Mouse (Mus musculus): Measurements from ENCODE around the gene Arid1b. TPM values are rescaled to one million over a fixed set of nuclear protein-coding genes. Genes with fewer than 3 reads are reported as not detected.

Arid1b gene
- 11.4 and 12.2 TPM in 2 replicates for polyA plus RNA-seq (2015; fragmentation: Nextera tagmentation; extraction: Ambion mirVana)

DNA sequence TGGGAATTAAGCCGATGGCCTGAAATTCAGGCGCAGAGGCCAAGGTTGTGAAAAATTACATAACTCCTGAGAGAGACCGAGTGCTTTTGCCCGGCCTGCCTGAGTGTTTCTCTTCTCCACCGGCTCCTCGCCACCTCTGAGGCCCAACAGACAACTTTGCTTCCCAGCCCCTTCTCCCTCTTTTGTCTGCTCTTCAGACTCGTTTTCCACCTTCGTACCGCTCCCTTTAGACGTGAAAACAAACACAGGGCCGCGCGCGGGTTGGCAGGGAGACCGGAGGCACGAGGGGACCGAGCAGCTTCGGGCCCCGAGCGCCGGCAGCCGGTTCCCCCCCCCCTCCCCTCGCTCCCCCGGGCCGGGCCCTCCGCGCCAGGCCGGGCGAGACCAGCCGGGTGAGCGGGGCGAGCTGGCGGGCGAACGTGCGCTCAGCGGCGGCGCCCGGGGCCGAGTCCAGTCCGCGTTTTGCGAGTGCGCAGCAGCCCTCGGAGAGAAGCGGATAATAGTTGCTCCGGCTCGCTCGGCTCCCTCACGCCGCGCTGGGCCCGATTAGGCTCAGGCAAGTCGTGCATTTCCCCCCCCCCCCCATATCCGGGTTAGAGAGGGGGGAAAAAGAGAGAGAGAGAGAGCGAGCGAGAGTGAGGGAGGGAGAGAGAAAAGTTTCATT, at the start of gene Arid1b:
Gene Arid1b (plus strand): TSS at position 493 of the 664 bp plus-strand sequence.
- no peaks in the 10 kb centered on the region for H3K27me3 ChIP-seq
- H3K9me3 ChIP-seq (replicated peaks): no peaks in the 10 kb centered on the region
- no peaks in the 10 kb centered on the region for H3K36me3 ChIP-seq
- peak; percentile 83 for ATAC-seq (ENCODE audit: insufficient number of reproducible peaks, low FRiP score, low TSS enrichment, low read depth)
- H3K4me3 ChIP-seq (replicated peaks): peak within 1 kb of the TSS; percentile 86
- H3K9ac ChIP-seq: peak within 1 kb of the TSS; percentile 97
- peaks cover 15% of the 10 kb centered on the region; the same call in 1 of the 2 replicates for H3K4me1 ChIP-seq
- under 1% methylated on average over 58 of the region's 58 CpGs for WGBS
- peak within 1 kb of the TSS; percentile 100 for H3K27ac ChIP-seq (replicated peaks)
- peak within 1 kb of the TSS; percentile 55 for H3K4me2 ChIP-seq (replicated peaks)

DNA sequence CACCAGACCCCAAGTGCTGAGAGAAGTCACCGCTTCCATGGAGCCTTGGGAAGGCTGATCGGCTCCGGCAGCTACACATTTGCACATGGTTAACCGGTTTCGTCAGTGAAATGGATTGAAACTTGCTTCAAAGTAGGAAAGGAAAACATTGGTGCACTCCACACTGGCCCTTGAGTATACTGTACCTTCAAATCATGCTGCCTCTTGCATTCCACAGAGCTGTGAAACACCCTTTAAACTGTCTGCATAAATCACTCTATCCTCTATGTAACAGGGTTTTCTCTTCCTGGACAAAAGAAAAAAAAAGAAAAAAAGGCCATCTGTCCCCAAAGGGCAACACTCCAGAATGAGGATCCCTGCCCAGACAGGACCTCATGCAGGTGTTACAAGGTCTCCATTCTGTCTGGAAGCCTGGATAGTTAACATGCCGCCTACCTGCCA, 48.8 kb upstream of the Arid1b start:
- H3K27me3 ChIP-seq: no peaks in the 10 kb centered on the region
- no peak for ATAC-seq (ENCODE audit: insufficient number of reproducible peaks, low FRiP score, low TSS enrichment, low read depth)
- H3K27ac ChIP-seq (replicated peaks): peak overlapping the region; percentile 85
- peak overlapping the region; percentile 40 for H3K4me2 ChIP-seq (replicated peaks)
- WGBS: 49% methylated on average over 6 of the region's 6 CpGs
- H3K36me3 ChIP-seq: no peaks in the 10 kb centered on the region
- H3K9me3 ChIP-seq (replicated peaks): no peaks in the 10 kb centered on the region
- H3K4me3 ChIP-seq (replicated peaks): no peak overlapping the region
- no peak overlapping the region for H3K9ac ChIP-seq
- peaks cover 18% of the 10 kb centered on the region for H3K4me1 ChIP-seq

DNA sequence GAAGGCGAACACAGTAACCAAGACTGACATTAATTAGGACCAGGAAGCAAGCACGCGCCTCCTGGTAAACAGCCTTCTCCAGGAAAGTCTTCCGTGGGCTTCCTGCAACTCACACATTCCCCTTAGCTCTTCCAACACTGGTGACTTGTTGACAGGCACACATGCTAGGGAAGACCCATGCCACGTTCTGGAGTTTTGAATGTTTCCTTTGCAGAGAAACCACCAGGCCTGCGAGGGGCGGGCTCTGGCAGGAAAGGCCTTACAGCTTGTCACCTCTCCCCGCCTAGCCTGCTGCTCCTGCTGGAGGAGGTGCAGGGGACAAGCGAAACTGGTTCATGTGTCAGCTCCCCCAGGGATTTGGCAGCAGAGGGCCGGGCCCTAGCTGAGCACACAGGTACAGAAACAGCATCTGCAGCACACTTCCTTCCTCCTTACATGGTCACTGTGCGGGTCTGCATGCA, 48.2 kb upstream of the Arid1b start:
- no peaks in the 10 kb centered on the region for H3K9me3 ChIP-seq (replicated peaks)
- peak overlapping the region; percentile 85 for H3K27ac ChIP-seq (replicated peaks)
- H3K27me3 ChIP-seq: no peaks in the 10 kb centered on the region
- no peak overlapping the region for H3K9ac ChIP-seq
- WGBS: 7% methylated on average over 10 of the region's 11 CpGs
- H3K4me2 ChIP-seq (replicated peaks): peak overlapping the region; percentile 40
- peaks cover 18% of the 10 kb centered on the region for H3K4me1 ChIP-seq
- no peaks in the 10 kb centered on the region for H3K36me3 ChIP-seq
- ATAC-seq (ENCODE audit: insufficient number of reproducible peaks, low FRiP score, low TSS enrichment, low read depth): peak; percentile 70
- H3K4me3 ChIP-seq (replicated peaks): 0 out of 2 replicates have a peak overlapping the region, but pooled peaks have one; percentile 17

DNA sequence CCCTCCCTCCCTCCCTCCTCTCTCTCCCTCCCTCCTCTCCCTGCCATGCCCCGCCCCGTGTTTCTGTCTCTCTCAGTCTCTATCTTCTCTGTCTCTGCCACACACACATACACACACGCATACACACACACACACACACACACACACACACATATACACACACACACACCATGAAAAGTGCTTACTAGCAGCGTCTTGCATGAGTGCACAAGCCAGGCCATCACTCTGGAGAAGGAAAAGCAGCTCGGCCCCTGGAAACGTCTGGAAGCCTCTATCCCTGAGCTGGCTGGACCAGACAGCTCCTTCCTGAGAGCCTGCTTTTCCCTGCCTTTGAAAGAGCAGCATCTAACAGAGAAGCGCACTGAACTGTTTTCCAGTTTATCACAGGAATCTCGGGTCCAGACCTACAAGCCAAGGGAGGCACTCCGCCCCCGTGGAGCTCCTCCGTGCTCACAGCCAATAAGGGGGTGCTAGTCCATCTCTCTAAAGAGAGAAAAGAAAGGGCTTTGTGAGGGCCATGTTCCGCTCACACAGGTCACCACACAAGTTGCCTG, 47.6 kb upstream of the Arid1b start:
- peak overlapping the region; percentile 63 for H3K27ac ChIP-seq (replicated peaks)
- peaks cover 18% of the 10 kb centered on the region for H3K4me1 ChIP-seq
- no peak overlapping the region for H3K9ac ChIP-seq
- peak; percentile 19; the same call in 1 of the 2 replicates for ATAC-seq (ENCODE audit: insufficient number of reproducible peaks, low FRiP score, low TSS enrichment, low read depth)
- no peaks in the 10 kb centered on the region for H3K36me3 ChIP-seq
- no peaks in the 10 kb centered on the region for H3K9me3 ChIP-seq (replicated peaks)
- peak overlapping the region; percentile 40 for H3K4me2 ChIP-seq (replicated peaks)
- H3K4me3 ChIP-seq (replicated peaks): no peak overlapping the region
- H3K27me3 ChIP-seq: no peaks in the 10 kb centered on the region
- WGBS: 19% methylated on average over 11 of the region's 12 CpGs

DNA sequence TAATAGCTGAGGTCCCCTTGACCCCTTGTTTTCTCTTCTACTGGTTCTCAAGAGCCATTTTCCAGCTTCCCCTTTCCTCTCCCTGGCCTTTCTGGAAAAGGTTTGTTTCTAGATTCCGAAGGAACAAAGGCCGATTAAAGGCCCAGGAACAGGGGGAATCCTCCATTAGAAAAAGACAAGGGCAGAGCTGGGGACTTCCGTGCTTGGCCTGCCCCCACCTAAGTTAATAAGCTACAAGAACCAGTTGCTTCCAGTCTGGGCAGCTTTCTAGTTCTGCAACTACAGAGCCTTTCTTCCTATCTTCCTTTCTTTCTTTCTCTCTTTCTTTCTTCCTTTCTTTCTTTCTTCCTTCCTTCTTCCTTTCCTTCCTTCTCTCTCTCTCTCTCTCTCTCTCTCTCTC, 47.1 kb upstream of the Arid1b start:
- peak overlapping the region; percentile 40; the same call in 1 of the 2 replicates for H3K4me2 ChIP-seq (replicated peaks)
- H3K9me3 ChIP-seq (replicated peaks): no peaks in the 10 kb centered on the region
- no peak overlapping the region for H3K4me3 ChIP-seq (replicated peaks)
- peaks cover 18% of the 10 kb centered on the region for H3K4me1 ChIP-seq
- H3K27ac ChIP-seq (replicated peaks): peak overlapping the region; percentile 63
- no peaks in the 10 kb centered on the region for H3K36me3 ChIP-seq
- no peak overlapping the region for H3K9ac ChIP-seq
- no peaks in the 10 kb centered on the region for H3K27me3 ChIP-seq
- no peak for ATAC-seq (ENCODE audit: insufficient number of reproducible peaks, low FRiP score, low TSS enrichment, low read depth)
- WGBS: 36% methylated on average over 3 of the region's 3 CpGs

DNA sequence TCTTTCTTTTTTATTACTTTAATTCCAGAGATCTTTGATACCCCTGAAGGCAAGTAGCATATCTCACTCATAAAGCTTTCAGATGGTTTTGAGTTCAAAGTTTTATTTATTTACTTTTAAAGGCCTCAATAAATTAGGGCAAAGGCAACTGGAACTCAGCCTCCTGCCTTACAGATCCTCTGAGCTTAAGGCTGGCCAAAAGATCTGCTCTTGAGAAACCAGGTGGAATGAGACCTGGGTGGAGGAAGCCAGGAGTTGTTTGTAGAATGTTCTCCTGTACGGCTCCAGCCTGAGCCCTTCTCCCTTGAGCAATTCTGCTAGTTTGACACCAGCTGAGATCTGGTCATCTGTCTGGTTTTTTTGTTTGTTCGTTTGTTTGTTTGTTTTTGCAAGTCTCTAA, 46.7 kb upstream of the Arid1b start:
- Histone ChIP-seq H3K4me1 (peaks cover 18% of the 10 kb centered on the region), H3K9me3 (replicated peaks) (no peaks in the 10 kb centered on the region), H3K27me3 (no peaks in the 10 kb centered on the region), H3K4me3 (replicated peaks) (no peak overlapping the region), H3K27ac (replicated peaks) (no peak overlapping the region), H3K9ac (no peak overlapping the region), H3K4me2 (replicated peaks) (no peak overlapping the region), H3K36me3 (no peaks in the 10 kb centered on the region)
- ATAC-seq (ENCODE audit: insufficient number of reproducible peaks, low FRiP score, low TSS enrichment, low read depth): no peak
- 62% methylated on average over 2 of the region's 2 CpGs for WGBS

DNA sequence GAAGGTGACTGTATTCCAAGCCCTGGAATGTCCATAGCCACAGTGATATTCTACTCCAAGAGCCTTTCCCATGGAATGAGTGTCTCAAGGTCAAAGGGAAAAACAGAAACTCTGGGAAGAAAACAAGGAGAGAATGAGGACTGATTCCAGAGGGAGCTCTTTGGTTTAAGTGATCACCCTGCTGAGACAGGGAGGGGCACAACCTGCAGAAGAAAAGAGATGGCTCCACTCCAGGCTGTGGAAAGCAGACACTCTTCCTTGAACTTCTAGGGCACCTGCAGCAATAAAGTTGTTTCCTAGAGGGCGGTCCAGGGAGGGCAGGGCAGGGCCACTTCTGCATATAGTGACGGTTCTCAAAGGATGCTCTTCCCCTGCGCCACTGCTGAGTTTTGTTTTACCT, 45.6 kb upstream of the Arid1b start:
- no peaks in the 10 kb centered on the region for H3K27me3 ChIP-seq
- H3K36me3 ChIP-seq: no peaks in the 10 kb centered on the region
- no peaks in the 10 kb centered on the region for H3K9me3 ChIP-seq (replicated peaks)
- no peak overlapping the region for H3K4me3 ChIP-seq (replicated peaks)
- H3K27ac ChIP-seq (replicated peaks): no peak overlapping the region
- ATAC-seq (ENCODE audit: insufficient number of reproducible peaks, low FRiP score, low TSS enrichment, low read depth): no peak
- peaks cover 18% of the 10 kb centered on the region for H3K4me1 ChIP-seq
- WGBS: 77% methylated on average over 3 of the region's 3 CpGs
- H3K4me2 ChIP-seq (replicated peaks): no peak overlapping the region
- H3K9ac ChIP-seq: no peak overlapping the region

DNA sequence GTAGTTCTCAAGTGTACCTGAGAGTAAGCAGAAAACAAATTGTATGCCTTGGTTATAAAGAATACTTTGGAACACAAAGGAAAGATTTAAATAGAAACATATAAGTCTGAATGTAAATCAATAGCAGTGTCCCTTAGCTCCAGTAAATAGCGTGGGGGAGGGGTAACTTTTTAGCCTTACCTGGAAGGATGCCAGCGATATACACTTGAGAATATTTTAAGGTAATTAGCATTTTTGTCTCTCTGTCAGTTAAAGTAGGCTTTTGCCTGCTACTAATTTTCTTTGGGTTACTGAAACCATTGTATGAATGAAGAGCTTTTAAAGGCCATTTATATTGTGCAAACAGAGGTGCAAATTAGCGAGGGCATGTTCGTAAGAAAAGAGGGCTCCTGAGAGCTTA, 39.7 kb upstream of the Arid1b start:
- H3K27ac ChIP-seq (replicated peaks): no peak overlapping the region
- 32% methylated on average over 4 of the region's 4 CpGs for WGBS
- no peaks in the 10 kb centered on the region for H3K36me3 ChIP-seq
- H3K9me3 ChIP-seq (replicated peaks): no peaks in the 10 kb centered on the region
- 0 out of 2 replicates have a peak, but pooled peaks cover 9% of the 10 kb centered on the region for H3K4me1 ChIP-seq
- no peak overlapping the region; the same call in 1 of the 2 replicates for H3K4me2 ChIP-seq (replicated peaks)
- ATAC-seq (ENCODE audit: insufficient number of reproducible peaks, low FRiP score, low TSS enrichment, low read depth): no peak
- H3K4me3 ChIP-seq (replicated peaks): no peak overlapping the region
- no peaks in the 10 kb centered on the region for H3K27me3 ChIP-seq
- no peak overlapping the region for H3K9ac ChIP-seq

DNA sequence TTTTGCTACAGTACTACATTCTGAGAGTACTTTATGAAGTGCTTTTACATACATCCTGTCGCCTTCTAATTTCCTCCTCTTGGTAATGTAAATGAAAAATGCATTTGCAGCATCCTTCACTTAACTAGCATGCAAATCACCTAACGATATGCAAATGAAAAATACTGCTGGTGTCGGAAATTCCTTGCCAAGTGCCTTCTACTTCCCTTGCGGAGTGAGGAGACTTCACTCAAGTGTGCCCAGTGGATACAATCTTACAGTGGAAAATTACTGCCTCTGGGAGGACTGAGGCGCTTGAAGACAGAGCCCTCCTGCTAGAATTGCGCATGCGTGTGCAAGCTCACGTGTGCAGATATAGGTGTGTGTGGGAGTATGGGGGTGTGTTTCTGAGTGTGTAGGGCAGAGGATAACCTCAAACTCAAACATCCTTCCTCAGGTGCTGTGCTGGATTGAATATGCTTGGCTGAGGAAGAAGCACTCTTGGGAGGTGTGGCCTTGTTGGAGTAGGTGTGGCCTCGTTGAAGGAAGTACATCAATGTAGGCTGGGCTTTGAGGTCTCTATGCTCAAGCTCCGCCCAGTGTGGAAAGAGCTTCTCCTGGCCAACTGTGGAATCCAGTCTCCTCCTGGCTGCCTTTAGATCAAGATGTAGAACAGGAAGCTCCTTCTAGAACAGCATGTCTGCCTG, 29.8 kb upstream of the Arid1b start:
- WGBS: 83% methylated on average over 10 of the region's 10 CpGs

DNA sequence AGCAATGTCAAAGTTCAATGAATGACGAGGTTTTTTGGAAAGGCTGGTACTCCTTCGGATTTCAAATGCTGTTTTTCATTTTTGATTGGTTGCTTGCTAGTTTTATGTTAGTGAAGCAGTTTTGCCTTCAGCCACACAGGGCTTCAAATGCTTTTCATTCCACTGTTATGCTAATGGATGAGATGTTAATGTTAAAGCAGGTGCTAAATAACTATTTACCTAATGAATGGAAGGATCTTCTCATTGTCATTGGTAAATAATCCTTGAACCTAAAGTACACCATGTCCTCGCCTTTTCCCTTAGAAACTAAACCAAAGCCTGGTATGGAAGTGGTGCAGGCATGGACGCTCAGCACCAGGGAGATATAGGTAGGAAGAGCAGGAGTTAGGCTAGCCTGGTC, 26.9 kb upstream of the Arid1b start:
- Histone ChIP-seq H3K9ac (no peak overlapping the region), H3K36me3 (no peaks in the 10 kb centered on the region), H3K4me3 (replicated peaks) (no peak overlapping the region), H3K27ac (replicated peaks) (no peak overlapping the region), H3K27me3 (no peaks in the 10 kb centered on the region), H3K9me3 (replicated peaks) (no peaks in the 10 kb centered on the region), H3K4me1 (no peaks in the 10 kb centered on the region), H3K4me2 (replicated peaks) (no peak overlapping the region)
- ATAC-seq (ENCODE audit: insufficient number of reproducible peaks, low FRiP score, low TSS enrichment, low read depth): no peak
- WGBS: 66% methylated on average over 4 of the region's 4 CpGs

More for the DNA sequence above, 29.8 kb upstream of the Arid1b start:
- Histone ChIP-seq H3K9me3 (replicated peaks) (no peaks in the 10 kb centered on the region), H3K27me3 (no peaks in the 10 kb centered on the region), H3K9ac (no peak overlapping the region), H3K4me2 (replicated peaks) (no peak overlapping the region), H3K36me3 (no peaks in the 10 kb centered on the region), H3K4me3 (replicated peaks) (no peak overlapping the region), H3K27ac (replicated peaks) (no peak overlapping the region), H3K4me1 (no peaks in the 10 kb centered on the region)
- ATAC-seq (ENCODE audit: insufficient number of reproducible peaks, low FRiP score, low TSS enrichment, low read depth): no peak

DNA sequence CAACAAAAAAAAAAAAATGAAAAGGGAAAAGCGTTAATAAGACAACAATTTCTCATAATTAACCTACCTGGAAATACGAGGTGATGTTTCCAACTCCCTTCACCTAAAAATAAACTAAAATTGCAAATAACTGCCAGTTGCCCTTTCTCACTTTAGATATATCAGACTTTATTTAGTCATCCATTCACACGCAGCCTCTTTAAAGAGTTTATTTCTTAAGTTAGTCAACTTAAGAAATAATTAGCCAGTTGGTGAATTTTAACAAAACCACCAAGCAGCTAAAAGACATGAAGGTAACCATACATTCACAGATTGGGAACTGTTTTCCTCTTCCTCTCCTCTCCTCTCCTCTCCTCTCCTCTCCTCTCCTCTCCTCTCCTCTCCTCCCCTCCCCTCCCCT, 26.1 kb upstream of the Arid1b start:
- 94% methylated on average over 3 of the region's 3 CpGs for WGBS
- Histone ChIP-seq H3K9me3 (replicated peaks) (no peaks in the 10 kb centered on the region), H3K4me3 (replicated peaks) (no peak overlapping the region), H3K4me1 (no peaks in the 10 kb centered on the region), H3K9ac (no peak overlapping the region), H3K4me2 (replicated peaks) (no peak overlapping the region), H3K27me3 (no peaks in the 10 kb centered on the region), H3K36me3 (no peaks in the 10 kb centered on the region), H3K27ac (replicated peaks) (no peak overlapping the region)
- no peak for ATAC-seq (ENCODE audit: insufficient number of reproducible peaks, low FRiP score, low TSS enrichment, low read depth)
